Mouse (Mus musculus) left cerebral cortex, postnatal 36 days (tissue): ENCODE data around the gene 1700061G19Rik. TPM values are rescaled to one million over a fixed set of nuclear protein-coding genes. Genes with fewer than 3 reads are reported as not detected.

Experiments used
- DNase-seq, 2 experiments: peaks; one replicate each; pipeline ENCODE4 v3.0.0; 2021 to 2022; ENCODE audit warnings: low spot score in 2 of 2, mixed read lengths in 1 of 2
- intact Hi-C: fragments of 180-260 bp; cut with DNase I; formaldehyde crosslinking; loops from one replicate; pipeline ENCODE4 v1.15.1; 2025
- total RNA-seq, 2 experiments: library from RNA; stranded (reverse); gene quantifications; 2 replicates each; pipeline ENCODE4 v1.2.3; 2021

1700061G19Rik gene
- total RNA-seq = under 1 TPM in 1 of 2 experiments, not detected in 1; 0.14 TPM

GRCm38 (mm10) chr17:56874936-56875651 lies at the start of gene 1700061G19Rik:
Gene 1700061G19Rik (plus strand): TSS chr17:56875477.
- intact Hi-C loops = no loop called here
- DNase-seq = no peak

- intact Hi-C loops = no loop called here
- DNase-seq = no peak
Observed at GRCm38 (mm10) chr17:56826718-56827117, 48.6 kb upstream of the 1700061G19Rik start.

- intact Hi-C loops = no loop called here
- no peak for DNase-seq
Observed at GRCm38 (mm10) chr17:56829171-56829570, 46.1 kb upstream of the 1700061G19Rik start.

GRCm38 (mm10) chr17:56829795-56830194 lies 45.5 kb upstream of the 1700061G19Rik start:
- intact Hi-C loops = no loop called here

GRCm38 (mm10) chr17:56830411-56831110 lies 44.7 kb upstream of the 1700061G19Rik start, which contains the start of gene Rfx2:
Gene Rfx2 (minus strand): TSS chr17:56831013.
- DNase-seq = no peak
- intact Hi-C loops = no loop called here

More at GRCm38 (mm10) chr17:56829795-56830194, 45.5 kb upstream of the 1700061G19Rik start:
- no peak for DNase-seq

- peak; percentile 95 to 97 for DNase-seq
- intact Hi-C loops = no loop called here
Observed at GRCm38 (mm10) chr17:56831111-56831816, 44.0 kb upstream of the 1700061G19Rik start.

- intact Hi-C loops = no loop called here
- DNase-seq = no peak
Observed at GRCm38 (mm10) chr17:56832918-56833317, 42.4 kb upstream of the 1700061G19Rik start.

GRCm38 (mm10) chr17:56833381-56833780 lies 41.9 kb upstream of the 1700061G19Rik start:
- intact Hi-C loops = no loop called here
- no peak for DNase-seq

- intact Hi-C loops = no loop called here
- DNase-seq = no peak
Observed at GRCm38 (mm10) chr17:56836336-56836735, 38.9 kb upstream of the 1700061G19Rik start.

GRCm38 (mm10) chr17:56840524-56840923 lies 34.8 kb upstream of the 1700061G19Rik start:
- no peak for DNase-seq
- intact Hi-C loops = no loop called here

GRCm38 (mm10) chr17:56842173-56842572 lies 33.1 kb upstream of the 1700061G19Rik start:
- intact Hi-C loops = no loop called here
- no peak for DNase-seq

- intact Hi-C loops = no loop called here
Observed at GRCm38 (mm10) chr17:56843678-56844077, 31.6 kb upstream of the 1700061G19Rik start.

GRCm38 (mm10) chr17:56848785-56849184 lies 26.5 kb upstream of the 1700061G19Rik start:
- intact Hi-C loops = no loop called here
- DNase-seq = no peak

More at GRCm38 (mm10) chr17:56843678-56844077, 31.6 kb upstream of the 1700061G19Rik start:
- DNase-seq = no peak

- intact Hi-C loops = no loop called here
- no peak for DNase-seq
Observed at GRCm38 (mm10) chr17:56849710-56850109, 25.6 kb upstream of the 1700061G19Rik start.

- intact Hi-C loops = no loop called here
- no peak for DNase-seq
Observed at GRCm38 (mm10) chr17:56851167-56851566, 24.1 kb upstream of the 1700061G19Rik start.

GRCm38 (mm10) chr17:56855421-56855820 lies 19.9 kb upstream of the 1700061G19Rik start:
- intact Hi-C loops = no loop called here
- no peak for DNase-seq

GRCm38 (mm10) chr17:56858216-56858615 lies 17.1 kb upstream of the 1700061G19Rik start:
- DNase-seq = peak in 1 of 2 experiments; percentile 27
- intact Hi-C loops = loop anchor here (1.0 kb wide), 1 partner anchor 50 kb away; no protein-coding TSS in a partner anchor

- intact Hi-C loops = loop anchor here (1.0 kb wide), 1 partner anchor 51 kb away; no protein-coding TSS in a partner anchor
- DNase-seq = no peak
Observed at GRCm38 (mm10) chr17:56858922-56859321, 16.4 kb upstream of the 1700061G19Rik start.

- DNase-seq = no peak
- intact Hi-C loops = no loop called here
Observed at GRCm38 (mm10) chr17:56861197-56861596, 14.1 kb upstream of the 1700061G19Rik start.

- intact Hi-C loops = no loop called here
Observed at GRCm38 (mm10) chr17:56866071-56866470, 9.2 kb upstream of the 1700061G19Rik start.

More at GRCm38 (mm10) chr17:56866071-56866470, 9.2 kb upstream of the 1700061G19Rik start:
- no peak for DNase-seq
